Mouse (Mus musculus) MEL (cell line): ENCODE results near the gene Cox7a1. TPM values are rescaled to one million over a fixed set of nuclear protein-coding genes. Genes with fewer than 3 reads are reported as not detected.

Source experiments
- DNase-seq: peaks from one replicate; pipeline ENCODE4 v3.0.0; 2011; ENCODE audit warnings: low read depth, low spot score
- H3K27ac ChIP-seq: 2 replicates; pipeline ENCODE4 v1.5.1; 2012; ENCODE audit warnings: low read depth, mild to moderate bottlenecking, control low read depth, low read length, moderate library complexity; ENCODE audit not compliant: control insufficient read depth
- H3K27me3 ChIP-seq, 2 experiments: fragments of 150-350 bp in 1 of 2; sonication (generic) in 1 of 2; 2 replicates each; pipeline ENCODE4 v1.6.1; 2012; ENCODE audit warnings: low read length in 2 of 2, mild to moderate bottlenecking in 2 of 2, improper control_type of control experiment in 1 of 2, moderate library complexity in 1 of 2; ENCODE audit not compliant: insufficient read depth in 2 of 2, control insufficient read depth in 1 of 2
- H3K36me3 ChIP-seq, 2 experiments: 2 replicates each; pipeline ENCODE4 v1.6.1; 2012 to 2014; ENCODE audit warnings: low read length in 2 of 2, improper control_type of control experiment in 1 of 2, inconsistent platforms in 1 of 2, mild to moderate bottlenecking in 1 of 2; ENCODE audit not compliant: insufficient read depth in 2 of 2, control insufficient read depth in 1 of 2
- H3K4me1 ChIP-seq, 2 experiments: fragments of 150-350 bp in 1 of 2; sonication (generic) in 1 of 2; 2 replicates each; pipeline ENCODE4 v1.6.1; 2012; ENCODE audit warnings: low read length in 2 of 2, improper control_type of control experiment in 1 of 2, mild to moderate bottlenecking in 1 of 2; ENCODE audit not compliant: insufficient read depth in 2 of 2, control insufficient read depth in 1 of 2
- H3K4me3 ChIP-seq, 2 experiments: fragments of 150-350 bp in 1 of 2; sonication (generic) in 1 of 2; 2 replicates each; pipeline ENCODE4 v1.5.1; 2012; ENCODE audit warnings: low read depth in 2 of 2, low read length in 2 of 2, mild to moderate bottlenecking in 2 of 2, moderate library complexity in 2 of 2, control low read depth in 1 of 2, improper control_type of control experiment in 1 of 2; ENCODE audit not compliant: control insufficient read depth in 1 of 2, insufficient read depth in 1 of 2
- H3K79me2 ChIP-seq: 2 replicates; pipeline ENCODE4 v1.6.1; 2012; ENCODE audit warnings: mild to moderate bottlenecking, low read length, moderate library complexity; ENCODE audit not compliant: control insufficient read depth, poor library complexity, insufficient read depth
- H3K9ac ChIP-seq: 2 replicates; pipeline ENCODE4 v1.6.1; 2012; ENCODE audit warnings: low read depth, mild to moderate bottlenecking, control low read depth, low read length, moderate library complexity; ENCODE audit not compliant: control insufficient read depth, poor library complexity, severe bottlenecking
- H3K9me3 ChIP-seq: fragments of 150-350 bp; sonication (generic); replicated peaks from 2 replicates; pipeline ENCODE4 v1.6.1; 2012; ENCODE audit warnings: mild to moderate bottlenecking, low read length, improper control_type of control experiment, moderate library complexity; ENCODE audit not compliant: insufficient read depth
- BHLHE40 ChIP-seq: IDR thresholded peaks from 2 replicates; pipeline ENCODE4 v1.6.1; 2012; ENCODE audit warnings: low read depth, mild to moderate bottlenecking, inconsistent platforms, low read length, improper control_type of control experiment, borderline replicate concordance
- CHD1 ChIP-seq: IDR thresholded peaks from 2 replicates; pipeline ENCODE4 v1.6.1; 2012; ENCODE audit warnings: low read depth, mild to moderate bottlenecking, inconsistent platforms, low read length, improper control_type of control experiment
- CTCF ChIP-seq, 3 experiments: IDR thresholded peaks in 2 of 3; conservative IDR thresholded peaks in 1 of 3; 2 replicates each; pipeline ENCODE4 v1.5.1; 2011 to 2012; ENCODE audit warnings: low read length in 3 of 3, low read depth in 2 of 3, mild to moderate bottlenecking in 2 of 3, improper control_type of control experiment in 1 of 3, inconsistent platforms in 1 of 3, mixed read lengths in 1 of 3, moderate library complexity in 1 of 3; ENCODE audit not compliant: control insufficient read depth in 1 of 3, insufficient read depth in 1 of 3, poor library complexity in 1 of 3, severe bottlenecking in 1 of 3
- EP300 ChIP-seq, 2 experiments: IDR thresholded peaks; 2 replicates each; pipeline ENCODE4 v1.6.1; 2011; ENCODE audit warnings: improper control_type of control experiment in 2 of 2, low read length in 2 of 2, low read depth in 1 of 2, mild to moderate bottlenecking in 1 of 2
- ETS1 ChIP-seq: IDR thresholded peaks from 2 replicates; pipeline ENCODE4 v1.6.1; 2012; ENCODE audit warnings: low read depth, mild to moderate bottlenecking, inconsistent platforms, low read length, improper control_type of control experiment, moderate library complexity
- GATA1 ChIP-seq: IDR thresholded peaks from 2 replicates; pipeline ENCODE4 v1.6.1; 2011; ENCODE audit warnings: low read depth, low read length, improper control_type of control experiment
- JUND ChIP-seq: IDR thresholded peaks from 2 replicates; pipeline ENCODE4 v1.6.1; 2011; ENCODE audit warnings: low read depth, mild to moderate bottlenecking, improper control_type of control experiment, low read length
- MAFK ChIP-seq: IDR thresholded peaks from 2 replicates; pipeline ENCODE4 v1.6.1; 2011; ENCODE audit warnings: low read depth, mild to moderate bottlenecking, low read length, improper control_type of control experiment, borderline replicate concordance
- MAX ChIP-seq: IDR thresholded peaks from 2 replicates; pipeline ENCODE4 v1.6.1; 2011; ENCODE audit warnings: low read length, improper control_type of control experiment
- MAZ ChIP-seq: IDR thresholded peaks from 2 replicates; pipeline ENCODE4 v1.6.1; 2012; ENCODE audit warnings: low read depth, mild to moderate bottlenecking, inconsistent platforms, low read length, improper control_type of control experiment
- MEF2A ChIP-seq: IDR thresholded peaks from 2 replicates; pipeline ENCODE4 v1.6.1; 2014; ENCODE audit warnings: low read depth, mild to moderate bottlenecking, inconsistent platforms, low read length, improper control_type of control experiment; ENCODE audit not compliant: poor library complexity, insufficient replicate concordance, severe bottlenecking; ENCODE audit errors: extremely low read depth
- MXI1 ChIP-seq: IDR thresholded peaks from 2 replicates; pipeline ENCODE4 v1.6.1; 2011; ENCODE audit warnings: mild to moderate bottlenecking, low read depth, low read length, improper control_type of control experiment
- MYB ChIP-seq: IDR thresholded peaks from 2 replicates; pipeline ENCODE4 v1.6.1; 2011; ENCODE audit warnings: mild to moderate bottlenecking, low read depth, low read length, improper control_type of control experiment
- POLR2A ChIP-seq, 2 experiments: IDR thresholded peaks; 2 replicates each; pipeline ENCODE4 v1.6.1; 2011 to 2012; ENCODE audit warnings: low read length in 2 of 2, mild to moderate bottlenecking in 2 of 2, control low read depth in 1 of 2, improper control_type of control experiment in 1 of 2, low read depth in 1 of 2, moderate library complexity in 1 of 2; ENCODE audit not compliant: control insufficient read depth in 1 of 2, insufficient read depth in 1 of 2, poor library complexity in 1 of 2
- POLR2AphosphoS5 ChIP-seq: IDR thresholded peaks from 2 replicates; pipeline ENCODE4 v1.6.1; 2012; ENCODE audit warnings: low read depth, borderline replicate concordance, mild to moderate bottlenecking, inconsistent platforms, low read length, moderate library complexity, mixed read lengths
- SIN3A ChIP-seq: IDR thresholded peaks from 2 replicates; pipeline ENCODE4 v1.6.1; 2012; ENCODE audit warnings: low read length, improper control_type of control experiment, inconsistent platforms
- TAL1 ChIP-seq: IDR thresholded peaks from 2 replicates; pipeline ENCODE4 v1.6.1; 2012; ENCODE audit warnings: mild to moderate bottlenecking, inconsistent platforms, low read length, moderate library complexity, mixed read lengths
- TBP ChIP-seq: IDR thresholded peaks from 2 replicates; pipeline ENCODE4 v1.8.0; 2011; ENCODE audit warnings: low read depth, low read length, improper control_type of control experiment
- UBTF ChIP-seq: IDR thresholded peaks from 2 replicates; pipeline ENCODE4 v1.6.1; 2012; ENCODE audit warnings: low read depth, mild to moderate bottlenecking, inconsistent platforms, low read length, improper control_type of control experiment, moderate library complexity, borderline replicate concordance; ENCODE audit not compliant: insufficient read depth
- USF1 ChIP-seq: IDR thresholded peaks from 2 replicates; pipeline ENCODE4 v1.6.1; 2014; ENCODE audit warnings: low read depth, mild to moderate bottlenecking, inconsistent platforms, low read length, improper control_type of control experiment, moderate library complexity
- USF2 ChIP-seq, 2 experiments: IDR thresholded peaks; 2 replicates each; pipeline ENCODE4 v1.6.1; 2011 to 2012; ENCODE audit warnings: improper control_type of control experiment in 2 of 2, low read length in 2 of 2, borderline replicate concordance in 1 of 2, inconsistent platforms in 1 of 2, low read depth in 1 of 2, mild to moderate bottlenecking in 1 of 2; ENCODE audit not compliant: insufficient read depth in 1 of 2
- ZC3H11A ChIP-seq: IDR thresholded peaks from 2 replicates; pipeline ENCODE4 v1.6.1; 2012; ENCODE audit warnings: low read depth, mild to moderate bottlenecking, inconsistent platforms, low read length, improper control_type of control experiment
- ZKSCAN1 ChIP-seq: IDR thresholded peaks from 2 replicates; pipeline ENCODE4 v1.6.1; 2012; ENCODE audit warnings: low read depth, mild to moderate bottlenecking, inconsistent platforms, low read length, improper control_type of control experiment, moderate library complexity
- polyA plus RNA-seq, 2 experiments: library from polyadenylated mRNA; stranded (reverse) in 1 of 2; unstranded in 1 of 2; fragments of >175 nt in 1 of 2; fragments of >200 nt in 1 of 2; gene quantifications; 2 replicates each; pipeline versions ENCODE4 v1.2.1 to v1.2.4; 2012; ENCODE audit warnings: low replicate concordance in 2 of 2, low read depth in 1 of 2; ENCODE audit not compliant: insufficient read length in 2 of 2, insufficient read depth in 1 of 2, missing spikeins in 1 of 2
- total RNA-seq: library from RNA; depleted of rRNA; stranded (reverse); fragments of 300-350 nt; gene quantifications from 2 replicates; pipeline ENCODE4 v1.2.3, GENCODE M21; 2012

Cox7a1 gene
- total and polyA plus RNA-seq, 3 experiments = 8.9 to 11.1 TPM; not detected in 1

DNA sequence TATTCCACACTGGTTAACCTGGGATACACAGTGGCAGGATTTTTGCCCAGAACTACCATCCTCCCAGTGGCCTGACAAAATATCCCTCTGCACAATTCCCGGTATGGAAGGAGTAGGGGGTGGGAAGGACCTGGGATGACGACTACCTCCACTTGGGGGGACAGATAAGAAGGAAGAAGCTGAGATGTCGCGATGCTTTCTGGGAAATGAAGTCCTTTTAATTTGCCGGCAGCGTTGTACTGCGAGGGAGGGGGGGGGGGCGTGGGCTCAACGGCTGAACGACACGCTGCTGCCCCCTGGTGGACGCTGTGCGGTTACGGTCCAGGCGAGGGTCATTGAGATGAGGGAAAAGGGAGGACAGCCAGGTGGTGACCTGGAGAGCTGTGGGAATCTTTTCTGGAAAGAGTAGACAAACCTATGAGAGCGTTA lies 32.8 kb downstream of the Cox7a1 start (continued):
- TF ChIP-seq POLR2A (IDR thresholded peaks at IDR 0.05; ENCODE audit: control insufficient read depth in 1 of 2, insufficient read depth in 1 of 2, low read depth in 1 of 2, low read length in 2 of 2, poor library complexity in 1 of 2) = no peak
- 0 out of 2 replicates have a peak, but pooled peaks have one; percentile 8 for TF ChIP-seq ZC3H11A
- TF ChIP-seq CHD1 = no peak
- TF ChIP-seq GATA1 = 0 out of 2 replicates have a peak, but pooled peaks have one; percentile 26
- TF ChIP-seq SIN3A = peak; percentile 36; the same call in 1 of the 2 replicates
- TF ChIP-seq UBTF = no peak
- TF ChIP-seq ETS1 = no peak
- peak; percentile 62; the same call in 1 of the 2 replicates for TF ChIP-seq MAZ
- no peak for TF ChIP-seq POLR2AphosphoS5
- no peak for TF ChIP-seq BHLHE40
- no peak for TF ChIP-seq USF2 (IDR thresholded peaks at IDR 0.05; ENCODE audit: borderline replicate concordance in 1 of 2, insufficient read depth in 1 of 2, low read depth in 1 of 2, low read length in 2 of 2)
- no peak for TF ChIP-seq MAX
- no peak for TF ChIP-seq JUND
- 0 out of 2 replicates have a peak, but pooled peaks have one; percentile 18 for TF ChIP-seq MXI1
- TF ChIP-seq MAFK = no peak
- no peak for TF ChIP-seq USF1
- no peak for TF ChIP-seq ZKSCAN1
- TF ChIP-seq CTCF (IDR thresholded peaks at IDR 0.05 in 2 of 3, conservative IDR thresholded peaks at IDR 0.05 in 1 of 3; ENCODE audit: control insufficient read depth in 1 of 3, insufficient read depth in 1 of 3, low read depth in 2 of 3, low read length in 3 of 3, poor library complexity in 1 of 3, severe bottlenecking in 1 of 3) = peak; percentile 43 to 64 (median 58); a peak in 5 of 6 replicates
- TF ChIP-seq MYB = no peak
- TF ChIP-seq MEF2A = no peak
- TF ChIP-seq TBP = no peak
- TF ChIP-seq, all 39 proteins: peak for 11

- no peaks in the 10 kb centered on the region for H3K79me2 ChIP-seq
- no peak for TF ChIP-seq USF2 (IDR thresholded peaks at IDR 0.05; ENCODE audit: borderline replicate concordance in 1 of 2, insufficient read depth in 1 of 2, low read depth in 1 of 2, low read length in 2 of 2)
- TF ChIP-seq SIN3A = no peak
- TF ChIP-seq TAL1 = no peak
- no peak for TF ChIP-seq POLR2AphosphoS5
- TF ChIP-seq CTCF (IDR thresholded peaks at IDR 0.05 in 2 of 3, conservative IDR thresholded peaks at IDR 0.05 in 1 of 3; ENCODE audit: control insufficient read depth in 1 of 3, insufficient read depth in 1 of 3, low read depth in 2 of 3, low read length in 3 of 3, poor library complexity in 1 of 3, severe bottlenecking in 1 of 3) = no peak
- TF ChIP-seq ZC3H11A = no peak
- no peak for TF ChIP-seq JUND
- no peak for TF ChIP-seq MXI1
- no peak for TF ChIP-seq EP300 (IDR thresholded peaks at IDR 0.05; ENCODE audit: low read depth in 1 of 2, low read length in 2 of 2)
- TF ChIP-seq CHD1 = no peak
- TF ChIP-seq, all 39 proteins: peak for 0
- no peaks in the 10 kb centered on the region for H3K27me3 ChIP-seq
- no peak for DNase-seq
- no peak overlapping the region for H3K9ac ChIP-seq
- no peaks in the 10 kb centered on the region for H3K9me3 ChIP-seq
- H3K36me3 ChIP-seq = peaks cover 0 to 1% of the 10 kb centered on the region in 2 experiments; a peak in 1 of 4 replicates
- no peak overlapping the region for H3K4me3 ChIP-seq
- no peak overlapping the region for H3K27ac ChIP-seq
- no peaks in the 10 kb centered on the region; a peak in 1 of 4 replicates for H3K4me1 ChIP-seq
Observed at GRCm38 (mm10) chr7:30217277-30217676, 33.3 kb downstream of the Cox7a1 start.
